Mouse (Mus musculus): ENCODE results near the gene Zbtb17.

GRCm38 (mm10) chr4:141478794-141479193 lies 34.3 kb downstream of the Zbtb17 start:
- TF ChIP-seq CTCF (IDR thresholded peaks at IDR 0.05; ENCODE audit: low read depth) (no peak), EP300 (IDR thresholded peaks at IDR 0.05; ENCODE audit: low read depth) (no peak)

Data from liver, postnatal 0 days (tissue).